Mouse (Mus musculus): ENCODE measurements around the gene Sh3pxd2a. TPM values are rescaled to one million over a fixed set of nuclear protein-coding genes. Genes with fewer than 3 reads are reported as not detected.
A peak's percentile ranks its signal among the peaks of the same experiment; 100 is the strongest.

Gene Sh3pxd2a
- polyA plus RNA-seq, 1 experiment, result 150 TPM

- Histone ChIP-seq H3K4me1 (ENCODE audit: control insufficient read depth, insufficient read depth, low read length) (peaks cover 15% of the 10 kb centered on the region), H3K4me3 (ENCODE audit: insufficient read depth, low read length) (no peak overlapping the region), H3K27ac (ENCODE audit: insufficient read depth, low read length) (peak overlapping the region; percentile 91)
- TF ChIP-seq CTCF (IDR thresholded peaks at IDR 0.05; ENCODE audit: borderline replicate concordance, insufficient read depth, low read length), result no peak
- TF ChIP-seq POLR2A (IDR thresholded peaks at IDR 0.05; ENCODE audit: low read depth, low read length), result no peak
Observed at GRCm38 (mm10) chr19:47280894-47281293, 183.3 kb downstream of the Sh3pxd2a start.

- H3K4me1 ChIP-seq (ENCODE audit: control insufficient read depth, insufficient read depth, low read length), result peaks cover 15% of the 10 kb centered on the region
Observed at GRCm38 (mm10) chr19:47279788-47280532, 184.2 kb downstream of the Sh3pxd2a start.

GRCm38 (mm10) chr19:47279372-47279771, 184.8 kb downstream of the Sh3pxd2a start:
- no peak overlapping the region for H3K4me3 ChIP-seq (ENCODE audit: insufficient read depth, low read length)
- TF ChIP-seq CTCF (IDR thresholded peaks at IDR 0.05; ENCODE audit: borderline replicate concordance, insufficient read depth, low read length) (no peak), POLR2A (IDR thresholded peaks at IDR 0.05; ENCODE audit: low read depth, low read length) (no peak)
- peak overlapping the region; percentile 48; the same call in 1 of the 2 replicates for H3K27ac ChIP-seq (ENCODE audit: insufficient read depth, low read length)
- H3K4me1 ChIP-seq (ENCODE audit: control insufficient read depth, insufficient read depth, low read length), result peaks cover 15% of the 10 kb centered on the region

More at GRCm38 (mm10) chr19:47279788-47280532, 184.2 kb downstream of the Sh3pxd2a start:
- no peak for TF ChIP-seq POLR2A (IDR thresholded peaks at IDR 0.05; ENCODE audit: low read depth, low read length)
- TF ChIP-seq CTCF (IDR thresholded peaks at IDR 0.05; ENCODE audit: borderline replicate concordance, insufficient read depth, low read length), result no peak
- peak overlapping the region; percentile 72 for H3K27ac ChIP-seq (ENCODE audit: insufficient read depth, low read length)
- H3K4me3 ChIP-seq (ENCODE audit: insufficient read depth, low read length), result no peak overlapping the region

GRCm38 (mm10) chr19:47276730-47277129, 187.5 kb downstream of the Sh3pxd2a start:
- peaks cover 8% of the 10 kb centered on the region for H3K4me1 ChIP-seq (ENCODE audit: control insufficient read depth, insufficient read depth, low read length)
- H3K27ac ChIP-seq (ENCODE audit: insufficient read depth, low read length), result no peak overlapping the region
- H3K4me3 ChIP-seq (ENCODE audit: insufficient read depth, low read length), result no peak overlapping the region
- TF ChIP-seq POLR2A (IDR thresholded peaks at IDR 0.05; ENCODE audit: low read depth, low read length) (no peak), CTCF (IDR thresholded peaks at IDR 0.05; ENCODE audit: borderline replicate concordance, insufficient read depth, low read length) (no peak)

GRCm38 (mm10) chr19:47270520-47270919, 193.7 kb downstream of the Sh3pxd2a start:
- no peak overlapping the region for H3K27ac ChIP-seq (ENCODE audit: insufficient read depth, low read length)
- no peak overlapping the region for H3K4me3 ChIP-seq (ENCODE audit: insufficient read depth, low read length)
- no peak for TF ChIP-seq CTCF (IDR thresholded peaks at IDR 0.05; ENCODE audit: borderline replicate concordance, insufficient read depth, low read length)
- no peak for TF ChIP-seq POLR2A (IDR thresholded peaks at IDR 0.05; ENCODE audit: low read depth, low read length)
- H3K4me1 ChIP-seq (ENCODE audit: control insufficient read depth, insufficient read depth, low read length), result no peaks in the 10 kb centered on the region

- Histone ChIP-seq H3K27ac (ENCODE audit: insufficient read depth, low read length) (no peak overlapping the region), H3K4me3 (ENCODE audit: insufficient read depth, low read length) (no peak overlapping the region)
- TF ChIP-seq CTCF (IDR thresholded peaks at IDR 0.05; ENCODE audit: borderline replicate concordance, insufficient read depth, low read length), result 0 out of 2 replicates have a peak, but pooled peaks have one; percentile 30
- TF ChIP-seq POLR2A (IDR thresholded peaks at IDR 0.05; ENCODE audit: low read depth, low read length), result no peak
Observed at GRCm38 (mm10) chr19:47269729-47270128, 194.5 kb downstream of the Sh3pxd2a start.

GRCm38 (mm10) chr19:47267066-47267465, 197.1 kb downstream of the Sh3pxd2a start:
- TF ChIP-seq CTCF (IDR thresholded peaks at IDR 0.05; ENCODE audit: borderline replicate concordance, insufficient read depth, low read length) (no peak), POLR2A (IDR thresholded peaks at IDR 0.05; ENCODE audit: low read depth, low read length) (no peak)
- Histone ChIP-seq H3K4me1 (ENCODE audit: control insufficient read depth, insufficient read depth, low read length) (no peaks in the 10 kb centered on the region), H3K27ac (ENCODE audit: insufficient read depth, low read length) (no peak overlapping the region), H3K4me3 (ENCODE audit: insufficient read depth, low read length) (no peak overlapping the region)

More at GRCm38 (mm10) chr19:47269729-47270128, 194.5 kb downstream of the Sh3pxd2a start:
- H3K4me1 ChIP-seq (ENCODE audit: control insufficient read depth, insufficient read depth, low read length), result no peaks in the 10 kb centered on the region

GRCm38 (mm10) chr19:47266070-47266801, 198.0 kb downstream of the Sh3pxd2a start:
- no peak overlapping the region for H3K4me3 ChIP-seq (ENCODE audit: insufficient read depth, low read length)
- no peak overlapping the region for H3K27ac ChIP-seq (ENCODE audit: insufficient read depth, low read length)
- H3K4me1 ChIP-seq (ENCODE audit: control insufficient read depth, insufficient read depth, low read length), result no peaks in the 10 kb centered on the region
- no peak for TF ChIP-seq CTCF (IDR thresholded peaks at IDR 0.05; ENCODE audit: borderline replicate concordance, insufficient read depth, low read length)
- no peak for TF ChIP-seq POLR2A (IDR thresholded peaks at IDR 0.05; ENCODE audit: low read depth, low read length)

GRCm38 (mm10) chr19:47264322-47265092, 199.7 kb downstream of the Sh3pxd2a start:
- no peak overlapping the region for H3K27ac ChIP-seq (ENCODE audit: insufficient read depth, low read length)
- no peaks in the 10 kb centered on the region for H3K4me1 ChIP-seq (ENCODE audit: control insufficient read depth, insufficient read depth, low read length)
- no peak overlapping the region for H3K4me3 ChIP-seq (ENCODE audit: insufficient read depth, low read length)
- TF ChIP-seq POLR2A (IDR thresholded peaks at IDR 0.05; ENCODE audit: low read depth, low read length), result no peak
- peak; percentile 90; the same call in 1 of the 2 replicates for TF ChIP-seq CTCF (IDR thresholded peaks at IDR 0.05; ENCODE audit: borderline replicate concordance, insufficient read depth, low read length)
